Mouse (Mus musculus): ENCODE results near the gene Mup19.
"Not testable (repeated sequence)": the region's sequence is repeated elsewhere in the genome, so short reads cannot be mapped to it uniquely, and the experiment has no call there.

Mup19 gene

GRCm38 (mm10) chr4:61782169-61782568 lies at the start of gene Mup19:
TSS of gene Mup19 (minus strand) at chr4:61782269.
- DNase-seq: not testable (repeated sequence)

GRCm38 (mm10) chr4:61829211-61829610 lies 47.1 kb upstream of the Mup19 start:
- no peak for DNase-seq

- DNase-seq: no peak
These were observed 41.1 kb upstream of the Mup19 start for GRCm38 (mm10) chr4:61823185-61823584.

GRCm38 (mm10) chr4:61822541-61822940 lies 40.5 kb upstream of the Mup19 start:
- DNase-seq: not testable (repeated sequence)

- DNase-seq: no peak
These were observed 33.5 kb upstream of the Mup19 start for GRCm38 (mm10) chr4:61815602-61816001.

- DNase-seq: no peak
These were observed 31.4 kb upstream of the Mup19 start for GRCm38 (mm10) chr4:61813435-61813834.

GRCm38 (mm10) chr4:61811193-61811592 lies 29.1 kb upstream of the Mup19 start:
- DNase-seq: not testable (repeated sequence)

GRCm38 (mm10) chr4:61808926-61809325 lies 26.9 kb upstream of the Mup19 start:
- not testable (repeated sequence) for DNase-seq

GRCm38 (mm10) chr4:61789699-61790098 lies 7.6 kb upstream of the Mup19 start:
- not testable (repeated sequence) for DNase-seq

GRCm38 (mm10) chr4:61784231-61784630 lies 2.2 kb upstream of the Mup19 start:
- not testable (repeated sequence) for DNase-seq

All from thymus, postnatal 14 days (tissue).